16 mouse cellular contexts compared by ENCODE assay signal in the genomic region with DNA sequence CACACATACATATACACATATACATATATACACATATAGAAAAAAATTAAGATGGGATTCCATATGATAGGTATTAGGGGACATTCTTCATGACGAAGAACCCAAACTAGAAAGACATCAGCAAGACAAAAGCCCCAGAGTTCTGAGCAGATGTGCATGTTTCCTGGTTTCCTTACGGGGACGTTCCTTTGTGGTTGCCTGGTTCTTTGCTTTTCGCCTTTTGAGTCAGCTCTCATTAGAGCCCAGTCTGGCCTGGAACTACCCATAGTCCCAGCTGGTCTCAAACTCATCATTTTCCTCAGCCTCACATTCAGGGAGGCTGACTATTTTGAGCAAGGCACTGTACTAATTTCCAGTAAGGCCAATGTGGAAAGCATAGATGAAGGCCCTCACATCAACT. TPM values are rescaled to one million over a fixed set of nuclear protein-coding genes. Genes with fewer than 3 reads are reported as not detected.
A peak's percentile ranks its signal among the peaks of the same experiment; 100 is the strongest.
DNase-seq lines count a peak whose midpoint lies in the region; TF ChIP-seq lines count a peak whose summit lies in the region.
"Had no signal": no experiment of that assay in that cellular context is flagged by ENCODE, and none has a peak within 500 bp of the region (broad histone marks: within the 10 kb centered on the region; RNA-seq: fewer than 3 reads in every experiment).

No protein-coding gene starts in this region.

- H3K27ac ChIP-seq in CH12.LX (ENCODE audit: insufficient read depth, low read depth): peak overlapping the region; percentile 26; the same call in 1 of the 2 replicates

- in situ Hi-C loops in CH12.LX (cut with MboI; ENCODE audit: low pct_ligation_motif_present, low pct_unique_long_range_greater_than_20kb, low sequenced_read_pairs): no loop called here

- H3K4me2 ChIP-seq in CH12.LX (ENCODE audit: insufficient read depth, low read depth, poor library complexity, severe bottlenecking): peak overlapping the region; percentile 25; the same call in 1 of the 2 replicates

- dilution Hi-C loops in CH12.LX (cut with MboI; ENCODE audit: extremely low pct_ligation_motif_present, extremely low pct_unique_long_range_greater_than_20kb, low sequenced_read_pairs): no loop called here

- no peak for TF ChIP-seq POLR2A in CH12.LX (IDR thresholded peaks at IDR 0.05; ENCODE audit: low read depth, low read length)

- H3K4me3 ChIP-seq in CH12.LX (replicated peaks in 1 of 3; ENCODE audit: low read depth in 2 of 3, low read length in 2 of 3, poor library complexity in 1 of 3): no peak overlapping the region

- no peaks in the 10 kb centered on the region for H3K27me3 ChIP-seq in CH12.LX (replicated peaks)
- H3K27me3 ChIP-seq: Patski had no signal

- H3K36me3 ChIP-seq in CH12.LX (replicated peaks in 1 of 2; ENCODE audit: control insufficient read depth in 1 of 2, insufficient read depth in 1 of 2, low read length in 1 of 2): peaks cover 35 to 60% of the 10 kb centered on the region in 2 experiments

- peaks cover 7 to 48% of the 10 kb centered on the region in 2 experiments for H3K4me1 ChIP-seq in CH12.LX (ENCODE audit: control insufficient read depth in 1 of 2, insufficient read depth in 2 of 2)

- TF ChIP-seq EP300 in CH12.LX (IDR thresholded peaks at IDR 0.05; ENCODE audit: low read length): peak; percentile 98

- no peaks in the 10 kb centered on the region for H3K9me3 ChIP-seq in CH12.LX (replicated peaks; ENCODE audit: low read length)
- H3K9me3 ChIP-seq: G1E had no signal

- TF ChIP-seq CTCF in CH12.LX (conservative IDR thresholded peaks at IDR 0.05 in 1 of 2, IDR thresholded peaks at IDR 0.05 in 1 of 2; ENCODE audit: low read depth in 2 of 2, low read length in 2 of 2): no peak

- H3K79me2 ChIP-seq in CH12.LX (replicated peaks; ENCODE audit: control insufficient read depth, extremely low read depth, insufficient read depth, poor library complexity, severe bottlenecking): peaks cover 6% of the 10 kb centered on the region

- no peak overlapping the region for H3K9ac ChIP-seq in CH12.LX (ENCODE audit: insufficient read depth, low read depth)

- TF ChIP-seq RAD21 in CH12.LX (IDR thresholded peaks at IDR 0.05; ENCODE audit: low read depth, low read length): no peak

- DNase-seq in CH12.LX (ENCODE audit: extremely low read depth): peak; percentile 80
- no peak for DNase-seq in lung, postnatal 10 days
- DNase-seq: adrenal gland, adult 2 months; adrenal gland, adult 8-10 months; adrenal gland, postnatal 10 days; adrenal gland, postnatal 14 days; adrenal gland, postnatal 25 days; adrenal gland, postnatal 36 days; B cell, adult 2 months; cerebellum, adult 11 months; cerebellum, adult 11-12 months; cerebellum, adult 18-20 months; cerebellum, adult 2 months; cerebellum, adult 8-10 months had no signal

TF ChIP-seq in CH12.LX, 34 proteins besides CTCF, POLR2A, EP300 and RAD21:
- TF ChIP-seq BHLHE40 (IDR thresholded peaks at IDR 0.05; ENCODE audit: low read depth, low read length): peak; percentile 67
- no peak for TF ChIP-seq CHD1 (IDR thresholded peaks at IDR 0.05; ENCODE audit: low read depth, low read length)
- TF ChIP-seq JUN (IDR thresholded peaks at IDR 0.05; ENCODE audit: insufficient read depth, low read depth, low read length): peak; percentile 87
- peak; percentile 91 for TF ChIP-seq MEF2A (IDR thresholded peaks at IDR 0.05; ENCODE audit: borderline replicate concordance, low read depth, low read length)
- TF ChIP-seq MAZ (IDR thresholded peaks at IDR 0.05; ENCODE audit: low read depth, low read length): no peak
- peak; percentile 99 for TF ChIP-seq IRF4 (IDR thresholded peaks at IDR 0.05; ENCODE audit: low read depth, low read length)
- 0 out of 2 replicates have a peak, but pooled peaks have one; percentile 38 for TF ChIP-seq MAX (IDR thresholded peaks at IDR 0.05; ENCODE audit: low read length)
- TF ChIP-seq MAFK (IDR thresholded peaks at IDR 0.05; ENCODE audit: insufficient replicate concordance, low read length): peak; percentile 67; the same call in 1 of the 2 replicates
- peak; percentile 62; the same call in 1 of the 2 replicates for TF ChIP-seq ELF1 (IDR thresholded peaks at IDR 0.05; ENCODE audit: low read depth, low read length)
- TF ChIP-seq TCF12 (IDR thresholded peaks at IDR 0.05; ENCODE audit: low read depth, low read length): peak; percentile 93
- no peak for TF ChIP-seq UBTF (IDR thresholded peaks at IDR 0.05; ENCODE audit: low read depth, low read length)
- peak; percentile 71; the same call in 1 of the 2 replicates for TF ChIP-seq SIN3A (IDR thresholded peaks at IDR 0.05; ENCODE audit: low read length)
- no peak for TF ChIP-seq ZMIZ1 (IDR thresholded peaks at IDR 0.05; ENCODE audit: low read depth, low read length)
- peak; percentile 90 for TF ChIP-seq ETS1 (conservative IDR thresholded peaks at IDR 0.05; ENCODE audit: low read depth, low read length)
- peak; percentile 89 for TF ChIP-seq RCOR1 (conservative IDR thresholded peaks at IDR 0.05; ENCODE audit: low read depth, low read length)
- peak; percentile 60 for TF ChIP-seq ZNF384 (IDR thresholded peaks at IDR 0.05; ENCODE audit: low read depth, low read length)
- TF ChIP-seq CHD2 (IDR thresholded peaks at IDR 0.05; ENCODE audit: low read length): peak; percentile 76
- TF ChIP-seq MYC (IDR thresholded peaks at IDR 0.05; ENCODE audit: low read depth, low read length): 0 out of 2 replicates have a peak, but pooled peaks have one; percentile 48
- TF ChIP-seq JUND (conservative IDR thresholded peaks at IDR 0.05; ENCODE audit: low read depth, low read length): peak; percentile 97
- no peak for TF ChIP-seq POLR2AphosphoS2 (IDR thresholded peaks at IDR 0.05; ENCODE audit: low read depth, low read length)

RNA-seq across cellular contexts. Expression of gene Snx19, which starts 7.0 kb away (rescaled TPM):
- total RNA-seq in CH12.LX (2012; rRNA removed) (12.1 and 15.3 TPM in 2 replicates), CH12.LX (2014; rRNA removed) (9.5 and 9.8 TPM in 2 replicates)
- polyA plus RNA-seq in CH12.LX (2012; ENCODE audit: insufficient read length, low read depth): 16.9 and 19.3 TPM in 2 replicates
